Mouse (Mus musculus): Measurements from ENCODE around the gene Ttll11.
A peak's percentile ranks its signal among the peaks of the same experiment; 100 is the strongest.

The Ttll11 gene

GRCm38 (mm10) chr2:35979644-35980021 is at the start of gene Ttll11:
Gene Ttll11, minus strand, starts transcription at chr2:35979913.
- peak; percentile 88 to 94 for DNase-seq (ENCODE audit: low spot score in 2 of 2)

- DNase-seq (ENCODE audit: low spot score in 2 of 2): peak in 1 of 2 experiments; percentile 32
These were observed 43.6 kb upstream of the Ttll11 start for GRCm38 (mm10) chr2:36023291-36023690.

- peak; percentile 41 to 67 for DNase-seq (ENCODE audit: low spot score in 2 of 2)
These were observed 41.9 kb upstream of the Ttll11 start for GRCm38 (mm10) chr2:36021385-36022159.

DNA sequence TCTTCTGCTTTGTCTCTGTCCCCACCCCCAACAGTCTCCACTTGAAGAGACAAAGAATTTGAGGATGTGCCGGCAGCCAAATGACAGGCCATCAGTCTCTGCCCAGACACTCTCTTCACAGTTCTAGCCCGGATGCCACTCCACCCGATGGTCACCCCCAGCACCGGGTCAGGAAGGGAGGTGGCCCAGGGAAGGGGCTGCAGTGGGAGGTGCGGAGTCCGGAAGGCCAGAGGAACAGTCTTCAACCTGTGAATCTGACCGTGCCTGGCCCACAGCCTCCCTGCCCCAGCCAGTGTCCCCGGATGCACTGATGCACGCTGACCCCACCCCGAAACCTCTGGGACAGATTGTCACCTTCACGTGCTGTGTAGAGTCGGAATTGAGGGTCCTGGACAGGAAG is 33.3 kb upstream of the Ttll11 start:
- peak in 1 of 2 experiments; percentile 28 for DNase-seq (ENCODE audit: low spot score in 2 of 2)

DNA sequence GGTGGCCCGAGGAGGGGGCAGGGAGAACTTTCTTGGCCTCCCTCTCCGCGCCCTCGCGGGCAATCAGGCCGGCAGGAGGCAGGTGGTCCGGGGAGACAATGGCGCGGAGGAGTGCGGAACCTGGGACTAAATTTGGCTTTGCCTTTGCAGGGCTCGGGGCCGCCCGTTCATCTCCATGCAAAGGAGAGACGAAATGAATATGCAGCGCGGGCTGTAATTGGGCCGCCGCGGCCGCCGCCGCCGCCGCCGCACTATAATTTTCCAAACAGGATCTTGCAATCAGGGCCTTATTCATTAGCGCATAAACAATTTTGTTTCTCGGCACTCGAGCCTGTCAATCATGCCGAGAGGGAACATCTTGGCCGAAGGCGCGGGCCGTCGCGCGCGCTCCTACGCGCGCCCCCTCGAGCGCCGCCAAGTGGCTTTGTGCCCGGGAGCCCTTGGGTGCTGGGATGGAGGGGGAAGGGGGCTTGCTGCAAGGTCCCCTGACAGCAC is 31.7 kb upstream of the Ttll11 start:
- DNase-seq (ENCODE audit: low spot score in 2 of 2): no peak

DNA sequence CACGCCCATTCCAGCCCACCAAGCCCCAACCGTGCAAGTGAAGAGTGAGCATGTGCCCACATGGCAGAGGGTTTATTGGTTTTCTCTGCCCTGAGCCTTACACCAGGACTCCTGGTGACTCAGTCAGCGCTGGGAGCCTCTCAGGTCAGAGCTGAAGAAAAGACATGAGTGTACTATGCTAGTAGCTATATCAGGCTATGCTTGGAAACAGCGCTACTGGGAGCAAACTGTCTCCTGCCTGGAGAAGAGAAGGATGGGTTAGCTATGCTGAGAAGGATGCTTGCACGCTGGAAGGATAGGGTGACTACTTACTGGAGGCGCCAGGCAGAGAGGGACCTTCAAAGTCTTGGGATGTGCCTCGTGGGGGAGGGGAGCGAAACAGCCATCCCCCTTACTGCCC is 30.9 kb upstream of the Ttll11 start:
- DNase-seq (ENCODE audit: low spot score in 2 of 2): no peak

DNA sequence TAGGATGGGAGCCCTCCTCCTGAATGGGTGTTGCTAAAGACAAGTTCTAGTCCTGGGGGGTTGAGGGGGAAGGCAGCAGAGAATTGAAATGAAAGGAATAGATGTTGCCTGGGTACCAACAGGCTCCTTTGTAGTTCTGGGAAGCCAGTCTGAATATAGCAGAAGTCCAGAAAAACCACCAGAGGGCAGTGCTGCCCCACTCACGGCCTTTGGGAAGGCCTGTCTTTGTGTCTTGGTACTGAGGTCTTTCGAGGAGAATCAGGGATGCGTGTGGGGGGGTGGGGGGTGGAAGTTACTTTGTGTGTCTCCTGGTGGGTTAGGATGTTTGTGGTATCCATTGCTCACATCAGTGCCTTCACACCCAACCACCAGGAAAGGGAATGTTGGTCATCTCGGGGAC is 29.7 kb upstream of the Ttll11 start:
- peak; percentile 43 to 59 for DNase-seq (ENCODE audit: low spot score in 2 of 2)

DNA sequence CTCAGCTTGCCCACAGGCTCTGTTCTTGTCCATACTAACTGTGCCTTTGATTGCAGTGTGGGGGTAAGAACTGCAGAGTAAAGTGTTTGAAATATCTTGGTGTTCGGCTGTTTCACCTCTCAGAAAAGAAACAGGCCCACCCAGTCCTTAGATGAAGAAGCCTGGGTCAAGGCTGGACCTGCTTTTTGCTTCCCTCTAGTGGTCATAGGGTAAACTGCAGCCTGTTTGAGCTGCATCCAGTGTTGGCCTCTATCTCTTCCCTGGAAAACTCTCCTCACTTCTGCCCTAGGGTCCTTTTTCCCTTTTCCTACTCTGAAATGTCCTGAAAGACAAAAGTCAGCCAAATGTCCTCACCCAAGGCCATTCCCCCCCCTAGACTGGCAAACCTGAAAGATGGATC is 28.4 kb upstream of the Ttll11 start:
- DNase-seq (ENCODE audit: low spot score in 2 of 2): no peak

DNA sequence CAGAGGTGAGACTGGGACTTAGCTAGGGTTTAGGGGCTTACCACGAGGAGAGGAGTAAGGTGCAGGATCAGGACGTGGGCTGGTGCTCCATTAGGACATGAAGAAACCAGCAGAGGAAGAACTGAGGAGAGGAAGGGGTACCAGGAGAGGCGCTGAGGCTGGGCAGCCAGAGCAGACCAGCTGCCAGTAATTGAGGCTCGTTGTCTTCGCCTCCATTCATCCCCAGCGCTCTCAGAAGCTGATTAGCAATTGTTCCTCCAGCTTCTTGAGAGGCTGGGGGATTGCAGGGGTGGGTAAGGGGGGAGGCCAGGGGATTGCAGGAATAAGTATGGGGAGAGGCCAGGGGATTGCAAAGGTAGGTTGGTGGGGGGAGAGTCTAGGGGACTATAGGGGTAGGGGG is 22.5 kb upstream of the Ttll11 start:
- DNase-seq (ENCODE audit: low spot score in 2 of 2): no peak

GRCm38 (mm10) chr2:36000390-36000789 is 20.7 kb upstream of the Ttll11 start:
- no peak for DNase-seq (ENCODE audit: low spot score in 2 of 2)

DNA sequence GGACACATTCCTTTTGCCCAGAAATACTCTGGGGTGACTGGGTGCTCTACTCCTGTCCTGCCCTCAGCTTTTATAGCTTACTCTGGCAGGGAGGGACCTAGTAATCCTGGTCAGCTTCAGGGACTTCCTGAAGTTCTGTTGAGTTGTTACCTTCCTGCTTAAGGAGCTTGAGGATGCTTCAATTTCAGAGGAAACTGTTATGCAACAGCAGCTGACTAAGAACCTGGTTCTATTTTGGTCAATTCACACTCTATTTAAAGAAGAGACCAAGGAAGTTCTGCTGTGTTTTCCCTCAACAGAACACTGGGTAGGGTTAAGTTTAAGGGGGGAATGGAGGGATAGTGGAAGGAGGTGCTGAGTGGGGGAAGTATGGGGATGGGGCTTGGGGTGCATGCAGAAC is 19.5 kb upstream of the Ttll11 start:
- DNase-seq (ENCODE audit: low spot score in 2 of 2): no peak

DNA sequence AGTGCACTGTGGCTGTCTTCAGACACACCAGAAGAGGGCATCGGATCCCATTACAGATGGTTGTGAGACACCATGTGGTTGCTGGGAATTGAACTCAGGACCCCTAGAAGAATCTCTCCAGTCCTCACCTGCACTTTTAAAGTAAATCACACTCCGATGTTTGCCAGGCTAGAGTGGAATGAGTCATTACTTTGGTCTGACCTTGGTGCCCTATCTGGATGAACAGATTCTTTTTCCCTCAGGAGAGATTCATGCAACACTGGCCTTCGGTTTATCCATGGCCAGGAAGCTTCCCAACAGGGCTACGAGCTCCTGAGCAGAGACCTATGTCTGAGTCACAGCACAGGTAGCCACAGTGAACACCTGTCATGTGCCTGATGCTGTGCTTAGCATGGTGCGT is 18.7 kb upstream of the Ttll11 start:
- no peak for DNase-seq (ENCODE audit: low spot score in 2 of 2)

DNA sequence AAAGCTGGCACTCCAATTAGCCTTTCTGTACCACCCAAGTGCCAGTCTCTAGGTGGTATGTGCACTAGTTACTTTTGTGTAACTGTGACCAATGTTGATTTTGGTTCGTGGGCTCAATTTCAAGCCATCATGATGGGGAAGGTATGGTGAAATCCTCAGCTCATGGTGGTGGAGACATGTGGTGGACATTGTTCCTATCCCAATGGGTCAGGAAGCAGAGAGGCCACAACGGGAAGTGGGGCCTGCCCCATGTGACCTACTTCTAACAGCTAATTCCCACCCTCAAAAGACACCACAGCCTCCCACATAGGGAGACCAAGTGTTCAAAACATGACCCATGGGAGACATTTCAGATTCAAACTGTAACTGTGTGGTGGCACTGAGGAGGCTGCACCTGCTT is 17.0 kb upstream of the Ttll11 start:
- DNase-seq (ENCODE audit: low spot score in 2 of 2): no peak

- no peak for DNase-seq (ENCODE audit: low spot score in 2 of 2)
These were observed 14.6 kb upstream of the Ttll11 start for GRCm38 (mm10) chr2:35994303-35994702.

GRCm38 (mm10) chr2:35993481-35993880 is 13.8 kb upstream of the Ttll11 start:
- no peak for DNase-seq (ENCODE audit: low spot score in 2 of 2)

- no peak for DNase-seq (ENCODE audit: low spot score in 2 of 2)
These were observed 12.5 kb upstream of the Ttll11 start for GRCm38 (mm10) chr2:35992259-35992658.

- peak; percentile 32 to 44 for DNase-seq (ENCODE audit: low spot score in 2 of 2)
These were observed 4.2 kb upstream of the Ttll11 start for GRCm38 (mm10) chr2:35983869-35984268.

GRCm38 (mm10) chr2:35981872-35982271 is 2.2 kb upstream of the Ttll11 start:
- DNase-seq (ENCODE audit: low spot score in 2 of 2): no peak

GRCm38 (mm10) chr2:35978941-35979643 is 621 bp downstream of the Ttll11 start:
- DNase-seq (ENCODE audit: low spot score in 2 of 2): peak; percentile 20 to 31

- peak in 1 of 2 experiments; percentile 12 for DNase-seq (ENCODE audit: low spot score in 2 of 2)
These were observed 1.3 kb downstream of the Ttll11 start for GRCm38 (mm10) chr2:35978276-35978933.

DNA sequence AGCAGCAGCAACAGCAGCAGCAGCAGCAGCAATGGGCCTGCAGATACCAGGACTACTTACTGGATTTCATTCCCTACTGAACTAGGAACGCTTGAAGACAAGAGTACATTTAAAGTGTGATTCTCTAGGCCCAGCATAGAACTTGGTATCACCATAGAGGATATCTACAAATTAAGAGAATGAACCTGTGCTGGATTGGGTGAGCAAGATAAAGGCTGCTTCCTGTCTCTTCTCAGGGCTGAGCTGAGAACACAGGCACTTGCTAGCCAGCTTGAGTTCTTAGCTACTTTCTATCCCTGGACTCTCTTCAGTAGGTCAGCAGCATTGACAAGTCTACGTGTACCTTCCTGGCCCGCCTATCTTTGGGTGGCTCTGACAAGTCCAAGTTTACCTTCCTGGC is 2.0 kb downstream of the Ttll11 start:
- no peak for DNase-seq (ENCODE audit: low spot score in 2 of 2)

GRCm38 (mm10) chr2:35972259-35973001 is 7.3 kb downstream of the Ttll11 start:
- DNase-seq (ENCODE audit: low spot score in 2 of 2): no peak
